Mouse (Mus musculus): Measurements from ENCODE around the gene Uchl4.

Gene Uchl4

DNA sequence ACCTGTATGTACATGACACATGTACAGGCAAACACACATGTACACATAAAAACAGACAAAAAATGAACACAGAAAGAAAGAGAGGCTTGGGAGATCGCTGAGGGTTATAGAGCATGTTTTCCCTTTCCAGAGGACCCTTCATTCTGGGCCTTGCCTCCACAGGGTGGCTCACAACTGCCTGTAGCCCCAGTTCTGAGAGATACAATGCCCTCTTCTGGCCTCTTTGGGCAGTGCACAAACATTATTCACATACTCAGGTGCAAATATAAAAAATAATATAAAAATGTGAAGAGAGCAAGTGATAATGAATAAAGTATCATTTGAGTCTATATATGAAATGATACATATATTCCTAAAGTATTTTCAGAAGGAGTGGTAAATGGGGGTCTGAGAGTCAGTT is 39.9 kb downstream of the Uchl4 start:
- peak in 1 of 2 experiments; percentile 35 for DNase-seq

DNA sequence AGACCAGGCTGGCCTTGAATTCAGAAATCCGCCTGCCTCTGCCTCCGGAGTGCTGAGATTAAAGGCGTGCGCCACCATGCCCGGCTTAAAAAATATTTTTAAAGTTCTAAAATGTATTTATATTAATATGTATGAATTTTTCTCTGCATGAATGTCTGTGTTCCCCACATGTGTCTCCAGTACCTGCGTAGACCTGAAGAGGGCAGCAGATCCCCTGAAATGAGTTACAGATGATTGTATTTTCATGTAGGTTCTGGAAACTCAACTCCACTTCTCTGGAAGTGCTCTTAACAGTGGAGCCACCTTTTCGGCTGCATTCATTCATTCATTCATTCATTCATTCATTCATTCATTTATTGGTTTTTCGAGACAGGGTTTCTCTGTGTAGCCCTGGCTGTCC is 42.7 kb downstream of the Uchl4 start:
- DNase-seq, result peak; percentile 37 to 79

DNA sequence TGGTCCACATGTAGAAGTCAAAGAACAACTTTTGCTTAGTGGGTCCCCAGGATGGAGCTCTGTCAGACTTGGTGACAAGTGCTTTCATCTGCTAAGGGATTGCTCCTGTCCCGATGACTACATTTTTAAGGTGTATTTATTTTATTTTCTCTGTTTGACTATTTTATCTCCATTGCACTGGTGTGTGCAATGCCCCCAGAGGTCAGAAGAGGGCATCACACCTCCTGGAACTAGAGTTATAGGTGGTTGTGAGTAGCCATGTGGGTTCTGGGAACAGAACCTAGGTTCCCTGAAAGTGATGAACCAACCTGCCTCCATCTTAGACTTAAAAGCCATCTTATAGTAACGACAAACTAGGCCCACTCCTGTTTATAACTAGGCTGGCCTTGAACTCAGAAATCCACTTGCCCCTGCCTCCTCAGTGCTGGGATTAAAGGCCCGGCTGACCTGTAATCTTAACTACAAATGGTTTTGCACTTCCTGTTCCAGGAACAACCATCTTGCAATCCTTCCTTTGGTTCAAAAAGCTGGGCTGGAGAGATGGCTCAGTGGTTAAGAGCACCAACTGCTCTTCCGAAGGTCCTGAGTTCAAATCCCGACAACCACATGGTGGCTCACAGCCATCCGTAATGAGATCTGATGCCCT is 43.8 kb downstream of the Uchl4 start:
- DNase-seq, result no peak

DNA sequence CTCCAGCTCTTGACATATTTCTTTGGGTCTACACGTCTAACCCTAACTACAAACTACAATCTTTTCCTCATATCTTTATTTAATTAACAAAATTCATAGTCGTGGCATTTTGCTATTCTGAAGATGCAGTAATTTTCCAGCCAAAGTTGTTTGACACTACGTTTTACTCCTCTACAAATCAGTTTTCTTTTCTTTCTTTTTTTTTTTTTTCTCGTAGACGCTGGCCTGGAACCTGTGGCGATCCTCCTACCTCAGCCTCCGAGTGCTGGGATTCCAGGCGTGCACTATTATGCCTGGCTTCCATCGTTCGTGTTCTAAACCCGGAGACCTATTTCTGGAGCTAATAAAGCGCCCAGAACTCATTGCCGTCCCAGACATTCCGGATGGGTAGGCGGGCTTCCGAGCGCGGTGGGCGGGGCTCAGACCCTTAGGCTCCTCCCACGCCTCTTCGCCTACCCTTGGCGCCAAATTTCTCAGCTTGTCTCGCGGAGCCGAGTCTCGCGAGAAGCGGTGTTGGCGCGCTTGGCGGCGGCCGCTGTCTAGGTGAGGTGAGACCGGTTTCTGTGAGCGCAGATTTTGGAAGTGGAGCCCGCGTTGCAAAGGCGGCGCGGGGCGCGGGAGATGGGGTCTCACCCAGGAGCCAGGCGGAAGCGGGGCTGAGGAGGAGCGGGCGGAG is 46.2 kb downstream of the Uchl4 start, which contains the start of gene Tipin:
Gene Tipin (plus strand): TSS at position 477 of the 676 bp plus-strand sequence.
- peak; percentile 93 to 96 for DNase-seq

DNA sequence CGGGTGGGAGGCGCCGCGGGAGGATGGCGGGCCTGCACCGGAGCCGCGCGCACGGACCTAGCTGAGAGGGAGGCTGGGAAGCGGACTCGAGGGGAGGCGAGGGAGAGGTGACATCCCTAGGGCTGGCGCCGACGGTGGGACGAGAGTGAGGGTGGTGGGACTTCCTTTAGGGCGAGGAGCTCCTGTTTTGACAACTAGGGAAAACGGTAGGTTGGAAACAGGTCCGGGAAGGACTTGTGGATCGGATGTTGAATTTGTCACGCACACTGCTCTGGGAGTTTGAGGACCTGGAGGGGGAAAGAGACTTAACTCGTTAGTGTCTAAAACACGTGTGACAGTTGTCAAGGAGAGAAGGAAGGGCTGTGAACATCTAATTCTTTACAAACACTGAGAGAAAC is 46.8 kb downstream of the Uchl4 start:
- no peak for DNase-seq

DNA sequence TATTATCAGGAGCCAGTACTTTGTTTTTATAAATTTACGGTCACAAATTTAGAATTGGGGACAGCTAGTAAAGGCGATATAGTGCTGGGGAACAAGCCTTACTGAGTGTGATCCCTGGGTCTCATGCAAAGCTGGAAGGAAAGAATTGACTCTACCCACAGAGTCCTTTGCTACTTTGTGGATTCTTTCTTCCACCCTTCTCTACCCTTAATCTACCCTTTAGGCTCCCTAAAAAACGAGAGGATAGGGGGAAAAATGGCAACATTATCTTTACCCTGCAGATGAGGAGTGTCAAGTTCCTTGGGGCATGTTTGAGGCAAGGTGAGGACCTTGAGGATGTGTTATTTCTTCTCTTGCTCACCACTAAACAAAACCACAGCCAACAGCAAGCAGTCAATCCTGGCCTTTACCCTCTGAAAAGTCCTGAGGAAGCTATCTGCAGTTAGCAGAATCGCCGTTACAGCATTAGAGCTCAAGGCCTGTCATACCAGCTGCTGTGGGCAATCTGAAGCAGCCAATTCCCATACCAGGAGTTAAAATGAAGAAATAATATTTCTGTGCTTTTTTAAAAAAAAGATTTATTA is 47.5 kb downstream of the Uchl4 start:
- DNase-seq, result no peak
